Mouse (Mus musculus) embryo, embryonic 11.5 days (tissue): ENCODE data around the gene Rsbn1.

Experiments
- DNase-seq: peaks from one replicate; pipeline ENCODE4 v3.0.0-alpha.2; 2012; ENCODE audit warnings: low read depth, low spot score

Gene Rsbn1

DNA sequence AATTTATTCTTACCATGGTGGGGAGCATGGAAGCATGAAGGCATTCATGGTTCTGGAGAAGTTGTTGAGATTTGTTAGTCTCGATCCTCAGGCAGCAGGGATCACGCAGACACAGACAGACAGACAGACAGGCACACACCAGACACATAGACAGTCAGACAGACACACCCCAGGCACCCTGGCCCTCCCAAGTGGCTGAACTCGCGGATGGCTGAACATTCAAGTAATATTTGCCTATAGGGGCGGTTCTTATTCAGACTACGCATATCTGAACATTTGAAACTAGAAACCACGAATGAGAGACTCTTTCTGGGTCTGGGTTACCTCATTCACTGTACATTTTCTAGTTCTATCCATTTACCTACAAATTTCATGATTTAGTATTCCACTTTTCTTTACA is 34.7 kb downstream of the Rsbn1 start:
- DNase-seq, result no peak

GRCm38 (mm10) chr3:103960622-103961021 is 46.7 kb downstream of the Rsbn1 start:
- no peak for DNase-seq

DNA sequence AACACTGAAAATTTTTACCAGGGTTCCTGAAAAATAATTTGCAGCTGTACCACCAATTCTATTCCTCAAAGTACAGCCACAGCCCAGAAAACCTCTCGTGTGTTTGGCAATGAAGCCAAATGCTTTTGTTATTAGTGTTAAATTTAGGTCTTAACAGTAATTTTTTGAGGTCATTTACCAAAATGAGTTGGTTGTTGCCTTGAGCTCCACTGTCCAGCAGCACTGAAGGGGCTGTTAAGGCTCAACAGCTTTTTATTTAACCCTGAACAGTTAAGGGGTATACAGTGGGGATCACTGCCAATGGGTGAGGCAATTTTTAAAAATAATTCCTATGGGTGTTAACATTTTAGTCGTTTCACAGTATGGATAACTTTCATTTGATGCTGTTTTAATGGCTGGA is 53.3 kb downstream of the Rsbn1 start:
- DNase-seq, result no peak

DNA sequence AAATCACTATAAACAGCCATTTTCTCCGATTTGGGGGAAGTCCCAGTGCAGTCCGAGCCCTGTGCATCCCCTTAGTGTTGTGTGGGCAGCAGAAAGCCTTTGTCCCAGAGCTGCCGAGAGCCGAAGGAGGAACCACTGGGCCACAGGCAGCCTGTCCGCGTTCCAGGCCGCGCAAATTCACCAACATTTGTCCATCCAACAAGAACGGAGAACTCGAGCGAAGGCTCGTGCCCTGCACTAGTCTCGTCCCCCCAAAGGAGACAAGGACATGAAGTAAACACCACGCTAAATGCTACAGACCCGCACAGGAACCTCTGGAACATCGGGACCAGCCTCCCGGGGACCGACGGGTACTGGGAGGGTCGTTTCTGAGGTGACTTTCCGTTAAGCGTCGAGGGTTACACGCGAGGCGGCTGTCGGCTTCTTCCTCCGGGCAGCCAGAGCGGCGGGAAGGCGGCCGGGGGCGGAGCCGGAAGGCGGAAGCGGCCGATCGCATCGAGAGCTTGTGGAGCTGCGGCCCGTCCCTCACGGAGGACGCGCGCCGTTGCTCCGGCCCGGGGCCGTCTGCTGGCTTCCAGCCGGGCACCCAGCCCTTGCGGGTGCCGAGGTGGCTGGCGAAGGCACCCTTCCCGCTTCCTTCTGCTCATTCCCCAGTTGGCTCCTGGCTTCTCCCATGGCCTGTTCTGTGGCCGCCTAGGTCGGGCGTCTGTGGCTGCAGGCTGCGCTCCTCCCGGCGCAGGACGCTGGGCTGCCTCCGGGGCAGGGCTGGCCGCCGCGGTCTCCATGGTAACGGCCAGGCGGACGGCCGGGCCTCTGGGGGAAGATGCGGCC is 54.2 kb downstream of the Rsbn1 start, which contains the start of gene Phtf1:
Gene Phtf1, plus strand, starts transcription at position 250 of the 831 bp plus-strand sequence.
- DNase-seq, result peak; percentile 75

- DNase-seq, result peak; percentile 51
Measured at GRCm38 (mm10) chr3:103968701-103969100, 54.8 kb downstream of the Rsbn1 start.

GRCm38 (mm10) chr3:103971157-103971556 is 57.2 kb downstream of the Rsbn1 start:
- DNase-seq, result no peak

GRCm38 (mm10) chr3:103984556-103984955 is 70.6 kb downstream of the Rsbn1 start:
- DNase-seq, result no peak

DNA sequence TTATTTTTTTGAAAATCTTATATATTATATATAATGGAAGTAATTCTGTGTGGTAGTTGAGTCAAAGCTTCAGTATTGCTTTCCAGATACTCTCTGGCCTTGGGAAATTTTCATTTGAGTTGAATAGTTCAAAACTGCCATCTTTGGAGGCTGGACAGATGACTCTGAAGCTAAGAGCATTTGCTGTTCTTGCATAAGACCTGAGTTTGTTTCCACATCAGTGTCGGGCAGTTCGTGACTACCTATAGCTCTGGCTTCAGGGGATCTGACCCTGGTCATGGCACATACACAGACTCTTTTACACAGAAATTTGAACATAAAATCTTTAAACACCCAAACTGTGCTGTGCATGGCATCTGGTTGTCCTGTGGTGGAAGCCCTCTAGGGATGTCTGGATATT is 71.3 kb downstream of the Rsbn1 start:
- DNase-seq, result no peak

DNA sequence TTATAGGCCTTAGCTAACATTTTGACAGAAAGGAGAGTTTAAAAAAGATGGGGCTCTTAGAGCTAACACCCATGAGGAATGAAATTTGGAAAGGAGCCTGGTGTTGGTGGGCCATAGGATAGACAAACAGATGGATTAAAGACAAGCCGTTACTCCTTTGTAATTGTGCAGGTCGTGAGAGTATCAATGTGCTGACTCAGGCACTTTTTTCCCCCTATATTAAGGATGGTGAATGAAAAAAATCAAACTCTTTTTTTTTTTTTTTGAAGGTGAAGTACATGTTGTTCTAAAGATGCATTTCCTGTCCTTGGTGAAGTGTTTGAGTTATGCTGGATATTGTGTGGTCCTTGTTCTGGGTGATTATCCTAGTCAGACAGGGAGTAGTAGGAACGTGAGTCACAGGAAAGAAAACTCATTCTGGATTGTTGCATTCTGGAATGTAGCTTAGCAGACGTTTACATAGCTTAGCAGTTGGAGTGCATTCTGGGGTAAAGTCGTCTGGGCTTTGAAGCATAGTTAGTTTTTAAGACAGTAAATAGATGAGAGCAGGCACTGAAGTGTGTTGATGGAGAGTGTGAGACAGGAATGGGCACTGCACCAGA is 74.0 kb downstream of the Rsbn1 start:
- DNase-seq, result no peak

DNA sequence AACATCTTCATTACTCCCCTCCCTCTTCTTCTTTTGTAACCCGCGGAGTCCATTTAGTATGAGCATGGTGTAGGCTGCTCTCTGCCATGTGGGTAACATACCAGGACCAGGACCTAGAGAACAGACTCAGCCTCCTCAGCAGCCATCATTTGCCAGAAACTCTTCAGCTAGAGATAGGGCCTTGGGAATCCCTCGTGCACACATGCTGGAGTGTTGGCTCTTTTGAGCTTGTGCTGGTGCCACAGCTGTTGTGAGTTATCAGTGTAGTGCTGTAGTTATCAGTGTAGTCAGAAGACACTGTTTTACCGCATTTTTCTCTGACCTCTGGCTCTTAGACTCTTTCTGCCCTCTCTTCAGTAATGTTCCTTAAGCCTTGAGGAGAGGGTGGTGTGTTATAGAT is 75.4 kb downstream of the Rsbn1 start:
- DNase-seq, result no peak

DNA sequence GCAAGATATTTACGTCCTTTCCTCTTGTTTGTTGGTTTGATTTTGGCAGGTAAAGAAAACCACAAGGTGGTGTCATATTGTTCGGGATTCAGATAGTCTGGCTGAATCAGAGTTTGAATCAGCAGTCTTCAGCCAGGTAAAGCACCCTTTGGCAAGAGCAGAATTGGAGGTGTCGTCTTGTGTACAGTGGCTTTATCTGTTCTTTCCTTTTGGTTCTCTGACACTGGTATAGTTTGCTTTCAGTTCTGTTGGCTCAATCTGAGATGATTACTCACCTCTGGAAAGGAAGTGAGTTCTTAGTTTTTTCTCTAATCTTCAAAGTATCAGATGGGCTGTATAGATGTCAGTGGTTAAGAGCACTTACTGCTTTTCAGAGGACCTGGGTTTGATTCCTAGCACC is 77.4 kb downstream of the Rsbn1 start:
- DNase-seq, result no peak

DNA sequence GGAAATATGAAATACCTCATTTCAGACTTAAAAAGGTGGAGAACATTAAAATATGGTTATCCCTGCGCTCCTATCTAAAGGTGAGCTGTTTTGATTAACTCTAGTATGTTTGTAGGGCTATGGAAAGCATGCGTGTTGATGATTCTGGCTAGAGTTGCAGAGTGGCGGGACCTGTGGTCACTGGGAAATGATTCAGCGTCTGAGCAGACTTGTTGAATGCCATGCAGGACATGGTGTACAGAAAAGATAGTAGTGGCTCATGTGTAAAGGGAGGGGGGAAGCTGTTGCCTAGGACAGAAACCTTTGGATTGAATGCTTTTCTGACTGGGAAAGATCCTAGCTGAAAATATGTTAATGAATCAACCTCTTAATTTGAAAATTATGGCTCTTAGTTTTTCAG is 84.8 kb downstream of the Rsbn1 start:
- DNase-seq, result no peak

GRCm38 (mm10) chr3:104006896-104007466 is 93.1 kb downstream of the Rsbn1 start:
- DNase-seq, result no peak

DNA sequence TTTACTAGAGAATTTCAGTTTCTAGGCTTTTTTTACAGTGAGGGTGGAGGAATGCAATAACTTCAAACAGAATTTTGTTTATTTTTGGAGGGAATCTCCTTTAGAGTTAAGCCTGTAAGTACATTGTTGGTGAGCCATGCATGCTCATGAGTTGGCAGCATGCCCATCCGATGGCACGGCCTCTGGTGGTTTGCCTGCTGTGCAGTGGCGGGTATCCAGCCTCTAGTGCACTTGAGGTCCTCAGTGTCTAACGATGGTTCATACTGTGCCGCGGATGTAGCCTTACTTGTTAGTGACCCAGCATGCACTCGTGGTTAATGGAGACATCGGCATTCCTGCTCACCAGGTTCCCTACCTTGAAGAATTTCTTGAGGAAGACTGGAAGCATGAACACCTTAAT is 93.6 kb downstream of the Rsbn1 start:
- DNase-seq, result no peak

DNA sequence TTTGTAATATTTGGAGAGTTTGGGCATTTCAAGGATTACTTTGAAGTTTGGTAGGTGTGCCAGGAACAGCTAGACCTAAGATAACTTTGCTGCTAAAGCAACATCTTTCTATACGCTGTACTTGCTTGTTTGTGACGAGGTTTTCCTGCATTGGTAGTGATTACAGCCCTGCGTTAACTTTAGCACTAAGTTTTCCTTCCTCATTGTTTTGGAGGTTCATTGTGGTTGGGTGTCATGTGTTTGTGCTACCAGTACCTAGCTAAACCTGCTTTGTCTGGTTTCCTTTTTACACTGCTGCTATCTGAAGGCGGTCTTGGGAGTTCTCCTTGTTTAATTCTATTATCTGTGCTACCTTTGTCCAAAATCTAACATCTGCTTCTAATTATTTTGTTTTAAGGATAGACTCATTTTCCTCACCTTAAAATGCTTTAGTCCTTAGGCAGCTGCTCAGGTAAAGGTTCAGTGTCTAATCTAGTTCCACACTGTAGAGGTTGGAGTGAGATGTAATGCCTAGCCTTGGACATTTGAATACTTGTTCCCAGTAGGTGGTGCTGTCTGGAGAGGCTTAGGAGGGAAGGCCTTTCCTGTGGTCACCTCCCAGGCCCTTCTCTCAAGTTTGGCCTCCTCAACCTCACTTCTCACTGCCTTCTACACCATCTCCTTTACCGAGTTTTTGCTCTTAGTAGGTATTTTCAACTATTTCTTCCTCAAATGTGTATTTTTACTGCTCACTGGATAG is 96.2 kb downstream of the Rsbn1 start:
- DNase-seq, result no peak

DNA sequence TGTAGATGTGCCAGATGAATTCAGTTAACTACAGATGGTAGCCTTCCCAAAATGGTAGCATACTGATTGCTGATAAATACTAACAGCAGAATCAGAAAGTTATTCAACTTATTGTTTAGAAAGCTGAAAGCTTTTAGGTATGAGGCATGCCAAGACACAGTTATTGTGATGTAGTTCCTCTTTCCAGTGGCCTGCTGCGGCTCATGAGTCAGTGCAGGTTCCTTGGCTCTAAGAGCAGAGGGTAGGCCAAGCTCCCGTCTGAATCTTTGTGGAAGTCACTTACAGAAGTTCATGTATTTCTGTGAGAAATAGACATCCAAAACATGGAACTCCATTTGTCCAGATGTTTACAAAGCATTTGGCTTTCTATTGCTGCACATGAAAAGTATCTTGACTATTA is 98.1 kb downstream of the Rsbn1 start:
- DNase-seq, result no peak
